Mouse (Mus musculus) kidney, postnatal 25 days (tissue): Measurements from ENCODE around the gene Gm8926.
"Not testable (repeated sequence)": the region's sequence is repeated elsewhere in the genome, so short reads cannot be mapped to it uniquely, and the experiment has no call there.

Experiments used
- DNase-seq, 2 experiments: peaks; one replicate each; pipeline ENCODE4 v3.0.0; 2021; ENCODE audit warnings: mixed read lengths in 2 of 2

Gene Gm8926

GRCm38 (mm10) chr5:11770248-11770647 is at the start of gene Gm8926:
Gene Gm8926, plus strand, starts transcription at chr5:11770548.
- not testable (repeated sequence) for DNase-seq
